Mouse (Mus musculus) stomach, postnatal 0 days (tissue): ENCODE data around the gene Tigar. TPM values are rescaled to one million over a fixed set of nuclear protein-coding genes. Genes with fewer than 3 reads are reported as not detected.
A peak's percentile ranks its signal among the peaks of the same experiment; 100 is the strongest.

Experiments
- ATAC-seq: fragments of 200-750 bp; cut with Nextera tagmentation; 2 replicates; pipeline ENCODE4 v1.8.0; 2017; ENCODE audit not compliant: low FRiP score, low TSS enrichment
- DNase-seq: peaks from one replicate; pipeline ENCODE4 v3.0.0-alpha.2; 2016; ENCODE audit warnings: low spot score
- H3K27ac ChIP-seq: fragments of 300-500 bp; sonication (generic); replicated peaks from 2 replicates; pipeline ENCODE4 v1.5.1; 2014; ENCODE audit warnings: mild to moderate bottlenecking, control low read depth
- H3K27me3 ChIP-seq: fragments of 300-500 bp; sonication (generic); 2 replicates; pipeline ENCODE4 v1.6.1; 2014; ENCODE audit warnings: low read length; ENCODE audit not compliant: control insufficient read depth, insufficient read depth
- H3K36me3 ChIP-seq: fragments of 300-500 bp; sonication (generic); 2 replicates; pipeline ENCODE4 v1.6.1; 2014; ENCODE audit warnings: low read length, mixed read lengths; ENCODE audit not compliant: control insufficient read depth, insufficient read depth
- H3K4me1 ChIP-seq: fragments of 300-500 bp; sonication (generic); replicated peaks from 2 replicates; pipeline ENCODE4 v1.6.1; 2014; ENCODE audit warnings: antibody characterized with exemption; ENCODE audit not compliant: control insufficient read depth, insufficient read depth
- H3K4me2 ChIP-seq: fragments of 300-500 bp; sonication (generic); replicated peaks from 2 replicates; pipeline ENCODE4 v1.6.1; 2014; ENCODE audit warnings: low read depth, mild to moderate bottlenecking, control low read depth, moderate library complexity
- H3K4me3 ChIP-seq: fragments of 300-500 bp; sonication (generic); 2 replicates; pipeline ENCODE4 v1.5.1; 2014; ENCODE audit warnings: low read depth, low read length, control low read depth
- H3K9ac ChIP-seq: fragments of 300-500 bp; sonication (generic); 2 replicates; pipeline ENCODE4 v1.6.1; 2014; ENCODE audit warnings: mild to moderate bottlenecking, low read length, control low read depth, mixed read lengths
- H3K9me3 ChIP-seq: fragments of 300-500 bp; sonication (generic); 2 replicates; pipeline ENCODE4 v1.6.1; 2016; ENCODE audit warnings: low read length; ENCODE audit not compliant: control insufficient read depth
- CTCF ChIP-seq: IDR thresholded peaks from 2 replicates; pipeline ENCODE4 v1.5.1; 2016; ENCODE audit warnings: antibody characterized with exemption, low read depth, mild to moderate bottlenecking, moderate library complexity
- EP300 ChIP-seq: optimal IDR thresholded peaks from 2 replicates; pipeline ENCODE3; 2016; ENCODE audit warnings: antibody characterized with exemption
- WGBS: fragments of 180-500 bp; shearing (Covaris S2); extraction: QIAGEN DNeasy Blood & Tissue Kit; methylation state at CpG from one replicate; pipeline ENCODE4 v1.1.7; 2014; 5-methylcytosine and 5-hydroxymethylcytosine counted together
- polyA plus RNA-seq: library from polyadenylated mRNA; unstranded; fragments of >200 nt; fragmentation: Nextera tagmentation; extraction: Ambion mirVana; gene quantifications from 2 replicates; pipeline ENCODE4 v1.2.1, GENCODE M21; 2015

Tigar gene
- polyA plus RNA-seq, 1 experiment from 2014 or later = 4.1 TPM

DNA sequence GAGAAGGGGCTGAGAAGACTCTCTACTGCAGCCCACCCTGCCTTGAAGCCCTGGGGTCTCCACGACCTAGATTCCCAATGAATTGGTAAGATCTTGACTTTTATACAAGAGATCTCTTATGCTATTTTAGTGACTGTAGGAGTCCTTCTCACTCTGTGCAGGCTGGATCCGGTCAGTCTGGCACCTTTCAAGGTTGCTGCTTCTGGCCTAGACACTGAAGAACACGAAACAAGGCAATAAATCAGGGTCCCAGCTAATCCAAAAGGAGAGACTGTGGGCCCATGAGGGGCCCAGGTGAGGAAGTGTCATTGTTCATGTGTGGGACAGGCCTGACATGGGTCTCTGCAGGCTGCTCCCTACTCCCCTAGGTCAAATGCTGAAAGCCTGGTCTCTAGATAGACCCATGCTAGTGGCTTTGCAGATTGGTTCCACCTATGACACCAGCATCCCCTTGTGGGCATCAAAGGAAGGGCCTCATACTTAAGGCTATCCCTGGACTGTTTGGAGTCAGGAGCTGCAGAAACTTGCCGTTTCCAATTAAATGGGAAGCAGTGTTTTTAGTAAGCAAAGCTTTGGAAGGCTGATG lies 13.0 kb upstream of the Tigar start:
- Histone ChIP-seq H3K27ac (no peak overlapping the region), H3K4me3 (no peak overlapping the region), H3K27me3 (no peaks in the 10 kb centered on the region), H3K9ac (no peak overlapping the region), H3K9me3 (no peaks in the 10 kb centered on the region), H3K4me1 (no peaks in the 10 kb centered on the region), H3K36me3 (no peaks in the 10 kb centered on the region), H3K4me2 (no peak overlapping the region)
- 64% methylated on average over 4 of the region's 4 CpGs for WGBS
- peak; percentile 90 for TF ChIP-seq CTCF
- TF ChIP-seq EP300 = no peak
- ATAC-seq (peak; percentile 79), DNase-seq (peak; percentile 56)

DNA sequence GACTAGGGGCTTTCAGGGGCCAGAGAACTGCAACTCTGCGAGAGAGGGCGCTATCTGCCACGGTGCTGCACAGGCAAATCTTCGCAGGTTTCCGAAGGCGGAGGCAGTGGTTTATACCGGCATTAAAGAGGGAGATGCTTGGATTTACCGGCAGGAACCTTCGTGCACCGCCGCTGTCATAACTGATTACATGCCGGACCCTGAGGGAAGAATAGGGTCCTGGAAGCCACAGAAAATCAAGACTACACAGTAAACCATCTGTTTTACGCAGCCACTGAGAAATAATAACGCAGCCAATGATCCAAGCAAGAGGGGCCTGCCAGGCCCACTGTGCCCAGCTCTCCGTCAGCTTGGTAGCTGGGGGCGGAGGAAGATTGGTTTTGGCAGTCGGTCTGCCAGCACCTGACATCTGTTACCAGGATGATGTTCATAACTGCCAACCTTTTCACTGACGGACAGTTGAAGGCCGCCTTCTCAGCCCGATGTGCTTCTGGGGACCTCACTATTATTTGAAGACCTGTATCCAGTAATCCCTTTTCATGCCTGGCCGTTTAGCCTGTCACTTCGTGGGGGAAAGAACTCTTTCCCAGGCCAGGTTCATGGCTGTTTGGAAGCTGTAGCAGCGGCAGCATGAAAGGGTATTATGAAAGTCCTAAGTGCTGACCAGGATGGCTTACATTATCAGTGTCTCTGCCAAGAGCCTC lies 5.5 kb upstream of the Tigar start:
- no peaks in the 10 kb centered on the region for H3K9me3 ChIP-seq
- H3K27me3 ChIP-seq = no peaks in the 10 kb centered on the region
- H3K4me2 ChIP-seq = no peak overlapping the region
- H3K4me3 ChIP-seq = no peak overlapping the region
- no peak overlapping the region for H3K27ac ChIP-seq
- no peak overlapping the region for H3K9ac ChIP-seq
- no peaks in the 10 kb centered on the region for H3K4me1 ChIP-seq
- H3K36me3 ChIP-seq = no peaks in the 10 kb centered on the region
- ATAC-seq (no peak), DNase-seq (no peak)
- no peak for TF ChIP-seq CTCF
- TF ChIP-seq EP300 = no peak
- 72% methylated on average over 23 of the region's 23 CpGs for WGBS

DNA sequence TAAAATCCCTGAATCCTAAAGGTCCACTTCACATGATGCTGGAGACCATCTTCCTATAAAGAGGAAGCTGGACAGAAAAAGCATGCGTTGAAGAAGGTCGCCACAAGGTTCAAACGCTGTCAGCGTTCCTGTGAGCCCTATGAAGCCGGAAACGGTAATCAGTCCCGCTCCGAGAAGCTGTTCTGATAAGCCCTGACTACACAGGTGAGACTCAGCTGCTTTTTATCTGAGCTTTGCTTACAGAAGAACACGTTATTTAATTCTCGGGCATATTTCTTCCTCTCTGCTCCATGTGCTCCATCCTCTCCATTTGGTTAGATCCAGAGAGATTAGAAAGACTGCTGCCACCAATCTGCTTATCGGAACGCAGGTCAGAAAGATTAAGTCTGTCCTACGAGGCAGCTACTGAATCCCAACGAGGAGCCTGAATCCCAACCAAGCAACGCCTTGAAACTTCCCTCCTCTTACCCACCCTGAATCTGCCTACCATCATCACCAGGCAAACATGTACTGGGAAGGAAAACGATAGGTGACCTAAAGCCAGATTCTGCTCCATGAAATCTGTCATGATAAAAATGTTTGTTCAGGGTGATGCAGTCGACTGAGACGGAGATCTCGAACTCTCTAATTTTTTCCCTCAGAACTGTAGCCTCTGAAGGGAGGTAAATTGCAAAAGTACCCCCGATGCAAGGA lies 843 bp downstream of the Tigar start:
- Histone ChIP-seq H3K36me3 (no peaks in the 10 kb centered on the region), H3K4me3 (peak overlapping the region; percentile 62), H3K4me1 (no peaks in the 10 kb centered on the region), H3K27ac (no peak overlapping the region; the same call in 1 of the 2 replicates), H3K9me3 (no peaks in the 10 kb centered on the region), H3K4me2 (peak overlapping the region; percentile 94), H3K27me3 (no peaks in the 10 kb centered on the region), H3K9ac (peak overlapping the region; percentile 58; the same call in 1 of the 2 replicates)
- DNase-seq (peak; percentile 27), ATAC-seq (no peak)
- no peak for TF ChIP-seq CTCF
- no peak for TF ChIP-seq EP300
- WGBS = 22% methylated on average over 20 of the region's 20 CpGs

DNA sequence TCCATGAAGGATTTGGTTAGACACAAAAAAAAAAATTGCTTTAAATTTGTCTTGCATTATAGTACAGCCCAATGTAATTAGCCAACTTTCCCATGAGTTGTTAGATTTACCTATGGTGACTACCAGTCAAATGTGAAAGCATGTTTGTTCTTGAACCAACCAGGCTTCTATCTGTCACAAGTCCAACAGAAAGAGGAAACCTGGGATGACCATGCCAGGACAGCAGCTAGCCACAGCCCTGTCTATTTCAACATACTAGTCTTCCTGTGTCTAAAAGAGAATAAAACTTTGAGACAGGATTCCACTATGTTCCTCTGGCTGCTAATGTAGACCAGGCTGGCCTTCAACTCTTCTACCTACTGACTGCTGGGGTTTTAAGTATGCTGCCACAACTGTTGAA lies 1.9 kb downstream of the Tigar start:
- no peaks in the 10 kb centered on the region for H3K27me3 ChIP-seq
- no peak for ATAC-seq
- TF ChIP-seq EP300 (no peak), CTCF (no peak)

DNA sequence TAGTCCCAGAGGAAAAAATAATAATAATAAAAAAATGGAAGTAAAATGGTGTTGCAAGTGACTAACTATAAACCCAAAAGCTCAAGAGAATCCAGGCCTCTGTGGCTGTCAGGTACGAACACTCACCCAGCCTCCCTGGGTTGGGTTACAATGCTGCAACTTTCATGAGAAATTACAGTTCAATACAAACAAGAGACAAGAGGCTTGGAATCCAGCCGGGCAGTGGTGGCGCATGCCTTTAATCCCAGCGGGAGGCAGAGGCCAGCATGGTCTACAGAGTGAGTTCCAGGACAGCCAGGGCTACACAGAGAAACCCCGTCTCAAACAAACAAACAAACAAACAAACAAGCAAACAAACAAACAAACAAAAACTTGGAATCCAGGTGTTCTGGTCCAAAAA lies 2.6 kb downstream of the Tigar start:
- no peak overlapping the region for H3K4me3 ChIP-seq
- H3K27ac ChIP-seq = no peak overlapping the region
- H3K36me3 ChIP-seq = no peaks in the 10 kb centered on the region
- no peaks in the 10 kb centered on the region for H3K27me3 ChIP-seq
- WGBS = 35% methylated on average over 5 of the region's 5 CpGs
- TF ChIP-seq CTCF (no peak), EP300 (no peak)
- H3K4me2 ChIP-seq = no peak overlapping the region
- no peaks in the 10 kb centered on the region for H3K9me3 ChIP-seq
- no peaks in the 10 kb centered on the region for H3K4me1 ChIP-seq
- no peak overlapping the region for H3K9ac ChIP-seq
- ATAC-seq = no peak
- no peak for DNase-seq

More for the DNA sequence above, 1.9 kb downstream of the Tigar start:
- Histone ChIP-seq H3K36me3 (no peaks in the 10 kb centered on the region), H3K4me3 (no peak overlapping the region), H3K9ac (no peak overlapping the region), H3K27ac (no peak overlapping the region), H3K4me1 (no peaks in the 10 kb centered on the region), H3K9me3 (no peaks in the 10 kb centered on the region), H3K4me2 (no peak overlapping the region)
- DNase-seq = no peak

DNA sequence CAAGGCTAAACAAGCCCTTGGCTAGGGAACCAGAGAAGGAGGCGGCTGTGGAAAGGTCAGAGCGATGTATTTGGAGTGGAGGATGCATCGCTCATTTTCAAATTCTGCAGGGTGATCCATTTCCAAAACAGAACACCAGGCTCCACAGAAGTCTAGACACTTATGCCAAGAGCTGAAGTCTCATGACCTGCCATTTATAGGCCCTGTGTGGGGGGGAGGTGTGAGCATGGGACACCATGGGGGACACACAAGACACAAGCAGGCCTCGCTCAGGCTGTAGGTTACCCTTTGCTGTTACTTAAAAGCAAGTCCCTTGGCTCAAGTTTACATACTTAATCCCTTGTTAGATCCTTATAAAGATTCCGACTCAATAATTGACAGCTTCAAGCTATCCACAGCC lies 3.2 kb downstream of the Tigar start:
- TF ChIP-seq EP300 = no peak
- TF ChIP-seq CTCF = no peak
- 48% methylated on average over 5 of the region's 5 CpGs for WGBS
- Histone ChIP-seq H3K27ac (no peak overlapping the region), H3K4me2 (no peak overlapping the region), H3K4me3 (no peak overlapping the region), H3K4me1 (no peaks in the 10 kb centered on the region), H3K9ac (no peak overlapping the region), H3K27me3 (no peaks in the 10 kb centered on the region), H3K9me3 (no peaks in the 10 kb centered on the region), H3K36me3 (no peaks in the 10 kb centered on the region)
- DNase-seq = no peak
- no peak for ATAC-seq
